Mouse (Mus musculus): Measurements from ENCODE around the gene Immp2l.
A peak's percentile ranks its signal among the peaks of the same experiment; 100 is the strongest.
"Not testable (repeated sequence)": the region's sequence is repeated elsewhere in the genome, so short reads cannot be mapped to it uniquely, and the experiment has no call there.

Immp2l gene

DNA sequence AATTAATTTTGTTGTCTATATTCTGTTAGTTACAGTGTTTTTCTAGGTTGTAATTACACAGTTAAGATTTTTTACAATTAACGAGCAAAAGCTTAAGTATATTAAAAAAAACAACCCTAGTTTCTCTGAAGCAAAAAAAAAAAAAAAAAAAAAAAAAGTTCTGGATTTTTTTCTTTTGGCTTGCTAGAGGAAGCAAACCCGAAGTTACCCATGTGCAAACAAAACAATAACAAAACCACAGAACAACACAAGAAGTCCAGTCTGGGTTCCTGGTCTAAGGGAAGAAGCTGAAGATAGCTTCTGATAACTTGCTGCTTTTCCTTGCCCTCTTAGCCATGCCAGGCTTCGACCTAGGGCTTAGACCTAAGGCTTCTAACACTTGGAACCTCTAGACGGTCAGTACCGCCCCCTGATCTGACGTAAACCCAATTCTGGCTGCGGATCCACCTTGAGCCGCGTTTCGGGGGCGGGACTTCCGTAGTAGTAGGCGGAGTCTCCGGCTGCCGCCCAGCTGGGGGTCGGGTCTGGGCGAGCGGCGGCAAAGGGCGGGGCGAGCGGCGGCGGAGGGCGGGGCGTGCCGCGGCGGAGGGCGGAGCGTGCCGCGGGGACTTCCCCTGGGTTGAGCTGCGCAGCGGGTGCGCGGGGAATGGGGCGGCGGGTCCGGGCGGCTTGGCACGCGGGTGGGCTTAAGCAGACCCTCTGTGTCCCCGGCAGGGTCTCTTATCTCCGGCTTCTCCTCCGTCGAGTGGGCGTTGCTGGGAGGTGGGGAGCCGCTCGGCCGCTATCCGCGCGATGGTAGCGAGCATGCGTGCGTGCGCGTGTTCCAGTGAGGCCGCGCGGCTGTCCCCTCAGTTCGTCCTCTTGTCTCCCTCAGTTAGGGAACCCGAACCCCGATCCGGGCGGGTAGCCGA is at the start of gene Immp2l:
Immp2l (plus strand) TSS at position 580 of the 911 bp plus-strand sequence.
- DNase-seq (ENCODE audit: low read depth in 2 of 2, low spot score in 2 of 2): peak; percentile 96 to 98

DNA sequence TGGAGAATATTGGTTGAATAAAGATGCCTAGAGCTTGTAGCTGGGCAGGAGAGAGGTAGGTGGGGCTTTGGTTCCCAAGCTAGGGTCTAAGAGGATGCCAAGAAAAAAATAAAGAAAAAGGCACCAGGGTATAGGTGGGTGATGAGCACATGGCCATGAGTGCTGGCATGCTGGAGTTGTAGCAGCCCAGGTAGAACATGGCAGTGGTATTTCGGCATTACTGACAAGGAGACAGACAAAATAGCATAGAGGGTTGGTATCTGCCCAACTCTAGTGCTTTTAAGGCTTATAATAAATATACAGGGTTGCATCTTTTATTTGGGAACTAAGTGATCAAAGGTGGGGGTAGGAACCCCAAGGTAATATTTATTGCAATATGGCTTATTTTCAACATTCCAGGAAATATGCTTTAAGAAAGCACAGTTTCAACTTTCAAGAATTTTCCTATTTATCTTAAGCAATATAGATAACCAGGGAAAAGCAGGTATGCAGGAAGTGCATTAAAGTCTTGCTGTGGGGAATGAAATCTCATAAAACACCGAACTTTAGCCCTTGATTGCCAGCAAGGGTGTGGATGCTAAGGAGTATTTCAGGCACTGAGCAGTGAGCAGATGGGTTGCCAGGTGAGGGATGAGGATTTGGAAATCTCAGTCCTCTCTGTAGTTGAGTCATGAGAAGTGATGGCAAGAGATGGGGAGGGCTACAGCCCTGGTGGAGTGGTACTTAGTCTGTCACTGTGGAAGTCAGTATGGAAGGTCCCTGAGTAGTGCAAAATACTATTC is 45.0 kb upstream of the Immp2l start:
- DNase-seq (ENCODE audit: low read depth in 2 of 2, low spot score in 2 of 2): no peak

DNA sequence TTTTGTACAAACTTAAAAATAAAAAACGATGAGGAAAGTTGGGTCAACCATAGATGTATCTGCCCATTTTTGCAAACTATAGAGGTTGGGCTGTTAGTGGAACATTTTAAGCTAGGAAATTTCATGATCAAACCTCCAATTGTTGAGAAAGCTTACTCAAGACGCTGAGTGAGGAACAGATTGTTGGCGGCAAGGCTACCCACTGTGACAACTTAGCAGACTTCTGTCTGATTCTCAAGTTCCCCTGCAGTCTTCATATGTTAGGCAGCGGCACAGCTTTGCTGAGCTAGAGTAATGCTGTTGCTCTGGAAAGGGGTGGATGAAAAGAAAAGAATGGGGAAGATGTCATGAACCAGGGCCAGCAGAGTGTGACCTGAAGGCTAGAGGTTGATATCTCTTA is 44.2 kb upstream of the Immp2l start:
- no peak for DNase-seq (ENCODE audit: low read depth in 2 of 2, low spot score in 2 of 2)

DNA sequence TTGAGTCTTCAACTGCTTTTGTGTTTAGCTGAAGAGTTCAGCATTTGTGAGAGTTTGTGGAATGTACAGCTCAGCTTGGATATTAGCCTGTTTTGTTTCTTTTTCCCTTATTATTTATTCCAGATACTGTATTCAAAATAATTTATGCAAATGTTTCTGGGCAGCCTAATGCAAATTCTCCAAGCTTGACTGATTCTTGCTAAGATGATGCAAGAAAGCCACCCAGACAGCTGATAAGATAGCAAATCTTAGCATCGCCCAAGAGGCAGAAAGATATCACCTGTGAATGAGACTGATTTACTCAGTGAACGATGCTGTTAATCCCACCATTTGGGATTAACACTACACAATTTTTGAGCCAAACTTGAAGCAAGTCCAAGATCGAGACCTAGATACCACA is 43.7 kb upstream of the Immp2l start:
- no peak for DNase-seq (ENCODE audit: low read depth in 2 of 2, low spot score in 2 of 2)

DNA sequence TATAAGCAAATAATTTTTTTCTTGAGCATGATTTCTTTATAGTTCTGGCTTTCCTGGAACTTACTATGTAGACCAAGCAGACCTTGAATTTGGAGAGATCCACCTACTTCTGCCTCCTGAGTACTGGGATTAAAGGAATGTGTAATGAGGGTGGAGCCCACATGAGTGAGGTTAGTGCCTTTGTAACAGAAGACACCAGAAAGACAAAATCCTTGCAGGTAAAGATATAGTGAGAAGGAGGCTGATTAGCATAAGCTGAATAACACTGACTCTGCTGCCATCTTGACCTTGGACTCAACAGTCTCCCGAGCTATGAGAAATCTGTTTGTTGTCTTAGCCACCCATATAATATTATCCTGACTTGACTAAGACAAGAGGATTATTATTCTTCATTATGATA is 40.9 kb upstream of the Immp2l start:
- DNase-seq (ENCODE audit: low read depth in 2 of 2, low spot score in 2 of 2): no peak

DNA sequence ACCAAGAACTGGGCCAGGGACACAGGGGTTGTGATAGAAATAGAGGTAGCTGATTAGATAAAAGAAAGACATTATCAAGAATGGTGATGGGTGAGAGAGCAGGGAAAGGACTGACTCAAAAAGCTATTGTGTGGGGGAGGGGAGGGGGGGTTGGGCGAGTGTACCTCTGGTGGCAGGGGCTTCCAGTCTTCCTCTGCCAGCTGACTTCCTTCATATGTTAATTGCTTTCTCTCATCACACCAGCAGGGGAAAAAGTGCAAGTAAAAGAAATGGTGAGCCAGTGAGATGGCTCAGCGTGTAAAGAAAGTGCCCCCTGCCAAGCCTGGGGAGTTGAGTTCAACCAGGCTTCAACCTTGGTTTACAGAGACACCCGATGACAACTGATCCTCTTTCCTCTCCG is 39.2 kb upstream of the Immp2l start:
- DNase-seq (ENCODE audit: low read depth in 2 of 2, low spot score in 2 of 2): no peak

DNA sequence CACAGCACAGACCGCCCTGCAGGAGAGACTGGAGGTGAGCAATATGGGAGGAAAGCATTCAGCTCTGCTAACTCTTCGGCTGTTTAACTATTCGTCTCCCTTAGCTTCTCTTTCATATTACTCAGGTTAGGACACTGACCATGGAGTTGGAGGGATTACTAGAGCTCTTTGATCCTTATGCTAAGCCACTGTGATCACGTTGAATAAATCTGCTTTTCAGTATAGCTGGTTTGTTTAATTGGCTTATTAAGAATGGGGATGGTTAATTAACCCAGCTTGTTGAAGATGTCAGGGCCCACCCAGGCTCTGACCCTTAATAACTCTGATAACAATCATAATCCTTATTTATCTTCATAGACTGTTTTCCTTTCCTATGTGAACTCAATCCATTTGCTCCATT is 38.1 kb upstream of the Immp2l start:
- no peak for DNase-seq (ENCODE audit: low read depth in 2 of 2, low spot score in 2 of 2)

DNA sequence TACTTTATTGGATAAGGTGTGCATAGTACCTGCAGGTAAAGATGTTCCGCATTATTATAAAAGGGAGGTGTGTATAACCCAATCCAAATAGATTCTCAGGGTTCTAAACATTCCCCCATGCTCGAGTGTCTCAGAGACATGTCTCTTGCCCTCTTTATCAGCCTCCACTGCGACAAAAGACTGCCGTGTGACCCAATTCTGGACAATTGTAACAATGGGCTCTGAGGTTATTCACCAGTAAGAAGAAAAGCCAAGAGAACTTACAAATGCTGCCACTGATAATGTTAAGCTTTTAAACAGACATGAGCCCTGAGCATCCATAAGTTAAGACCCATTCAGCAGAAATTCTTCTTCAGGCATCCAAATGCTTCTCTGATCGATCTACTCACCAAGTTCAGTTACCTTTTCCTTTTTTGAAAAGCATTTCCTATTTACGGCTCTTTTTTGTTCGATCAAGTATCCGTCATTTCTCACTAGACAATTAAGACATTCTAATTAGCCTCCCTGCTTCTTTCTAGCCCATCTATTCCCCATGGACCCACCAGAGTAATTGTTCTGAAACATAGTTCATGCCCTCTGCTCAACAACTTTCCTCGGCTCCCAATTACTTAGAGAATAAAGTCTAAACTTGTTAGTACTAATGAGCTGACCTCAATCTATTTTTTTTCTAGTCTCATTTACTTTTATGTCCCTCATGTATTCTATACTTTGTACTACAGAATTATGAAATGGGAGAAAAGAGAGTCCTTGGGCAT is 35.4 kb upstream of the Immp2l start:
- no peak for DNase-seq (ENCODE audit: low read depth in 2 of 2, low spot score in 2 of 2)

DNA sequence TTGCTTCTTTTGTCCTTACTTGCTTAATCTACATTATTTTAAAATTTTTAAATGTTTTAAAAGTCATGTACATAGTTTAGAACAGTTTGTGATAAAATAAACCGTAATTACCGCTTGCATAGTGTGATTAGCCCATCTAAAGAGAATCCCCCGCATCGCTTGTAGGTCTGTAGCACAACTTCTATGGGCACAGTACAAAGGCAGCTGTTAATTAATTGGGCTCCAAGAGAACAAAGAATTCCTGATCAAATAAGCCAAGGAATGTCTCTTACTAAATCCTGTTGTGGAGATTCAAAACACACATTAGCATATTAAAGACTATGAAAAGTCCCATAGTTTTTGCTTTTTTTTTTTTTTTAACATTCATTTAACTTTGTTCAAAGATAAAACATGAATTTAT is 32.2 kb upstream of the Immp2l start:
- no peak for DNase-seq (ENCODE audit: low read depth in 2 of 2, low spot score in 2 of 2)

DNA sequence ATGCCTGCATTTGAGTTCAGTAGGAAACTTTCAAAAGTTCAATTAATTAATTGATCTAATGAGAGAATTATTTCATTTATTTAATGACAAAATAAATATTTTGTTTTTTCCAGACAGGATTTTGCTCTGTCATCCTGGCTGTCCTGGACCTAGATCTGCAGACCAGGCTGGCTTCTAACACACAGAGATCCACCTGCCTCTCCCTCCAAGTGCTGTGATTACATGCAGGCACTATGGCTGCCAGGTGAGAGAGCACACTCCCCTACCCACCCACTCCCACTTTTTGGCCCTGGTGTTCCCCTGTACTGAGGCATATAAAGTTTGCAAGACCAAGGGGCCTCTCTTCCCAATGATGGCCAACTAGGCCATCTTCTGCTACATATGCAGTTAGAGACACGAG is 31.7 kb upstream of the Immp2l start:
- DNase-seq (ENCODE audit: low read depth in 2 of 2, low spot score in 2 of 2): not testable (repeated sequence)

DNA sequence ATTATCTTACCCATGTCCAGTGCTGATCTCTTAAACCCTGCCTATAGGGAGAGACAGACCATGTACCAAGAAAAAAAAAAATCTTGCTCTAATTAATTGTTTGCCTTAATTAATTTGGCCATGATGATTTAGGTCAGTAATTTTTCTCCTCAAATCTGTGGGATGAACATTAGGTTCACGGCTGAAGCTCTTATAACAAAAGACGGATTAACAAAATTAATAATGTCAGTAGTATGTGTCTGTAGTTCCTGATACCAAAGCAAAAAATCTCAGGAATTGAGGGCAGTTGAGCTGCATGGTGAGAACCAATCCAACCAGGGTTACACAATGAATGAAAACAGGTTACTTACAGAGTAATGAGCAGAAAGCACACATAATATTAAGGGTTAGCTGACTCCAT is 29.0 kb upstream of the Immp2l start:
- DNase-seq (ENCODE audit: low read depth in 2 of 2, low spot score in 2 of 2): no peak

DNA sequence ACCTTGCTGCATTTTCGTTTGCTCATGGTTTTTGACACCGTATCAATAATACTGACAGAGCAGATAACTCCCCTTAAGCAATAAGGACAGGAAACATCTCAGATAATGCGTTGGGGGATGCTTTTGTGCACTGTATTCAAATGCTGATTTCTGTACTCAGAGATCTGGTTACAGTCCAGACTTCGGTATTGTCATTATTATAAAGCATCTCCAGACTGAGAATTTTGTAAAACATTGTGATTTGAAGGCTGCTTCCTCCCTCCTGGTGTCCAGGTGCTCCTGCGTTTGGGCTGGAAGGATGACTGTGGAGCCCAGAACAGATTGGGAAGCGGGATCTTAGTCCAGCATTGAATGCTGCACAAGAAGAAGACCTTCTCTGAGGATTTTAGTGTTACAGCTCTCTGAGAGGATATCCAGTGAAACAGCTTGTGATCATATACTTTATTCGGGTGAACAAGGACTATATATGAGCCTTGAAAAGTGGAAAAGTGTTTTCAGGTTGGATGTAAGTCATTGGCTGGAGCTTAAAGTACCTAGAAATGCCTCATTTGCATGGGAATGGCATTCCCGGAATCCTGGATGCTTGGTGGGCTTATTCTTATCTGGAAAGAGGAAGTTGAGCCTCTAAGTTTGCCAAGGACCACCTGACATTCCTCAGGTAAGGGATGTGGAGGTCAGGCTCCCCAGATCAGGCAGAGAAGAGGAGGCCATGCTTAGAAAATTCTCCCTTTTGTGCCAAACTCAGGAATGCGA is 28.1 kb upstream of the Immp2l start:
- no peak for DNase-seq (ENCODE audit: low read depth in 2 of 2, low spot score in 2 of 2)

DNA sequence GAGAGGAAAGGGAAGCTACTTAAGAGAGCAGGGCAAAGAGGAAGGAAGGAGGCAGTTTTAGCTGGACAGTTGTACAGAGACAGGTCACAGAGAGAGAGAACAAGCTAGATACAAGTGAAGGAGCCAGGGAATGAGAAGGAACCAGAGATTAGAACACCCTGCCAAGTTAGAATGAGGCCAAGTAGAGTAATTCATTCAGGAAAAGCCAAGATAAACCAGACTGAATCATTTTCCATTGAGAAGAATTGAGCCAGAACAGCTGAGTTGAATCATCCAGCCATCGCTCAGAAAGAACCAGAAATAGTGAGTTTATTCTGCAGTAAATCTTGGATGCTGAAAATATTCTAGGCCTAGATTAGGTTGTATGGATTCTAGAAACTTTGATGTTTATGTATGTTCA is 1.4 kb upstream of the Immp2l start:
- no peak for DNase-seq (ENCODE audit: low read depth in 2 of 2, low spot score in 2 of 2)

DNA sequence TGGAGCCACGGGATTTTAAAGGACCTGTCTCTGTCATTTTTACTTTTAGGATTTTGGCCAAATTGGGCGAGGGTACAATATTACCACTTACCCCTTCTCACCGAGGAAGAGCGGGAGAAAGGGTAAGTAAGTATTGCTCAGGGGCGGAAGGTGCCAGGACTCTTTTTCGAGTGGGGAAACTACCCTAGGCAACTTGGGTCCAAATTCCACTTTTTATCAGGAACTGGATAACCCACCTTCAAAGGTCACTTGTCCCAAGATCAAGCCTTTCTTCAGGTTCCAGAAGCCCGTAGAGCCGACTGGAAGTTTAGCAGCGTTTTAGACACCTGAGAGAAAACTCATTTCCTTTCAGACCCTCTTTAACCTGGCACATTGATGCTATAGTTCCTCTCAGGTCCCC is 622 bp downstream of the Immp2l start:
- no peak for DNase-seq (ENCODE audit: low read depth in 2 of 2, low spot score in 2 of 2)

DNA sequence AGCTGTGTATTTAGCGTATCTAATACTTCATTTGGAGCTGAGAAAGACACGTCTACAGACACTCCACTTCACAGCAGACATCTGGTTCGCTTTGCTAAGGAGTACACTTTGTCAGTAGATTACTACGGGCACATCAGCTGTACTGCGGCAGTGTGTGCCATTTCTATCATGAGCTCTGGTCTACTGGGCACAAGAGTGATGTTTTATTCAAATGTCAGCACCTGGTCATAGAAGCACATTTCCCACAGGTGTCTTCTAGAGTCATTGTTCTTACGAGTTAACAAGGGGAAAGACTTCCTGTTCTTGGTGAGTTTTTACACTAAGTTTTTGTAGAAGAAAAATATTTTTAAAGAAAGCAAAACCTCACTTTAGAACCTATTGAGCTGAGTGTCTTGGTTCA is 3.6 kb downstream of the Immp2l start:
- no peak for DNase-seq (ENCODE audit: low read depth in 2 of 2, low spot score in 2 of 2)

DNA sequence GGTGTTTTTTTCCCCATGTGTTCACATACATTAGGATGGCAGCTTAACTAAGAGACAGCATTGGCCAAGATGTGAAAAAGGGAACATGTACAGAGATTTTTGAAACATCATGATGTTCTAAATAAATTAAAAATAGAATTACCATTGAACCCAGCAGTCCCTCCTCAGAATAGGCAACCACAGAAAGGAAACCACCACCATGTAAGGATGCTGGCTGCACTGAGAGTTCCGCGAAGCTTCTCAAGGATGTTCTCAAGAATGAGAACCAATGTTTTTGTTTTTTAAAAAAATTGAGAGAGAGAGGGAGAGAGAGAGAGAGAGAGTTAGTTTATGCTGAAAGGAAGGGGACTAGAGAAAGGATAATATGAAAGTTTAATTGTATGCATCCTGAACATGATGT is 7.2 kb downstream of the Immp2l start:
- DNase-seq (ENCODE audit: low read depth in 2 of 2, low spot score in 2 of 2): no peak

DNA sequence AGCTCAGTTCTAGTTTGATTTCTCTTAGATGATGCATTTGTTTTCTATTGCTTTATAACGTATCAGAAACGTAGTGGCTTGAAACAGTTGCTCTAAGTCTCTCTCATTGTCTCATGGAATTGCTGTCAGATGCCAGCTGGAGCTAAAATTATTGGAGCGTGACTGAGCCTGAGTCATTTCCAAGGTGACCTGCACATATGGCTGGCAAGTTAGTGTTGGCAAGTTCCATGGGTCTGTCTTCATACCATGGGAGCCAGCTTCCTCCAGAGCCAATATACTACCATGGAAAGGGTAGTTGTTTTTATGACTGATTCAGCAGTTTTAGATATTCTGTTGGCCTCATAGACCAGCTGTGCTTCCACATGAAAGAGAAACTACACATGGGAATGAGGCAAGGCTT is 9.3 kb downstream of the Immp2l start:
- no peak for DNase-seq (ENCODE audit: low read depth in 2 of 2, low spot score in 2 of 2)

DNA sequence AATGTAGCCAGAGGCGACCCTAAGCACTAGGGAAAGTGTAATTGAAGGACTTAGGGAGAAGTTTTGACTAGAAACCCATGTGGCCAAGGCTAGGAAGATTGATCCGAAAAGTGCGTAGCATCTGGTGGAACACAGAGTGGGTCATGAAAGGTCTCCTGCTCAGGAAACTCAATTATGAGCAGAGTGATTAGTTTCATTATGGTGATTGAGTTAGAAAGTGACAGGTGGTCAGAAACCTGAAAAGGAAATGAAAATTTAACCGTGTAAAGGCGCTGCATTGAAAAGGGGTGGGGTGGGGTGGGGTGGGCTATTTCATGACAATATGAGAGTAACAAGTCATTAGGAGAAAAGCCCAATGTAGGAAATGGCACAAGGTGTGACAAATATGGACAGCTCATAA is 15.9 kb downstream of the Immp2l start:
- no peak for DNase-seq (ENCODE audit: low read depth in 2 of 2, low spot score in 2 of 2)

DNA sequence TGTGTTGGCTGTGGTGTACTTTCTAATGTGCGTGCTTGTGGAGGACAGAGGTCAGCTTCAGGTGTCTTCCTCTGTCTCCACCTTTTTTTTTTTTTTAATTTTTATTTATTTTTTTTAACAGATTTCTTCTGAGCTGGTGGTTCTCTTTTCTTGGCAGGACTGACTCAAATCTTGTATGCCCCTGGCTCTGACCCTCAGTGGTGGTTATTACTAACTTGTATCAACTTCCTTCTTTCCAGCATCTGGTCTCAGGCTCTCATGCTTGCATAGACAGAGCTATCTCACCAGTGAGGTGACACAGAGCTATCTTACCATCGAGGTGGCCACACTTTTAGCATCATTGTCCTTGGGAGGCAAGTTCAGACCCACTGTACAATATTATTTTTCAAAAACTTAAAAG is 17.8 kb downstream of the Immp2l start:
- DNase-seq (ENCODE audit: low read depth in 2 of 2, low spot score in 2 of 2): no peak

DNA sequence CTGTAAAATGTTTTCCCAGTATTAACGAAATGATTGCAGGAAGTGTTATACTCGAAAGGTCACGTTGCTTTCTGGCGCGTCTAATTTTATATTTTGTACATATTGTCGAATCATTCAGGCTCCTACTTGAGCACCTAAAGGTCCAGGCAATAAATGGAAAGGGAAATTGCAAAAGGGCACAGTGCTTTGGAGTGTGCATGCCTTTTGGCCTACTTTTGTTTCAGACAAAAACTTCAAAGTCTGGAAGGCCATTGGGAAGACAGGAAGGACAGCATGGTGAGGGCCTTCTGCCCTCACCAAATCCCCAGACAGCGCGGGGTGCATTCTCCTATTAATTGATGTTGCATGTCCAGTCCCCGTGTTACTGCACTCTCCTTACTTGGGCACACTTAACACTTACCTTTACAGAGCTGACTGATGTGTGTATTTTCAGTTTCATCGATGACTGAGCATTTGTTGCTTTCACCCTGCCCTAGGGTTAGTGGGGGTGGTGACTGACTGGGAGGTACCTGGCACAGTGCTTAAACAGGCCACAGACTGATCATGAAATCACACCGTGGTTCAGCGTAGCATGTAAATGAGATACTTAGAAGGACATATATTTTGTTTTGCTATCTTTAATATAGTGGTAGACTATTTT is 20.7 kb downstream of the Immp2l start:
- no peak for DNase-seq (ENCODE audit: low read depth in 2 of 2, low spot score in 2 of 2)
